Mouse (Mus musculus) mouse trophoblast stem cell (cell line): ENCODE data around the gene Fbxl8.
"Not testable (repeated sequence)": the region's sequence is repeated elsewhere in the genome, so short reads cannot be mapped to it uniquely, and the experiment has no call there.

Experiments
- in situ Hi-C, 2 experiments: fragments of 300-500 bp; cut with MseI, MboI; formaldehyde crosslinking; loops; 2 replicates in 1 of 2; 3 replicates in 1 of 2; pipeline ENCODE4 v1.15.1; 2025

Fbxl8 gene

GRCm38 (mm10) chr8:105264024-105264982 is at the start of gene Fbxl8, which contains the start of gene Tradd:
Gene Fbxl8 (plus strand): TSS chr8:105264648.
Gene Tradd (minus strand): TSS chr8:105264609.
- in situ Hi-C loops: no loop called here

- in situ Hi-C loops: no loop called here
Measured at GRCm38 (mm10) chr8:105217926-105218522, 46.4 kb upstream of the Fbxl8 start.

- in situ Hi-C loops: loop anchor here in 1 of 2 experiments (10.0 kb wide), 1 partner anchor 99 kb away; no protein-coding TSS in a partner anchor
Measured at GRCm38 (mm10) chr8:105223850-105224249, 40.6 kb upstream of the Fbxl8 start.

- in situ Hi-C loops: loop anchor here in 1 of 2 experiments (10.0 kb wide), 1 partner anchor 100 kb away; no protein-coding TSS in a partner anchor
Measured at GRCm38 (mm10) chr8:105224413-105225271, 39.8 kb upstream of the Fbxl8 start, which contains the start of gene D230025D16Rik. Gene D230025D16Rik (plus strand): TSS chr8:105225145.

- in situ Hi-C loops: loop anchor here in 1 of 2 experiments (10.0 kb wide), 1 partner anchor 100 kb away; no protein-coding TSS in a partner anchor
Measured at GRCm38 (mm10) chr8:105225272-105225593, 39.2 kb upstream of the Fbxl8 start.

GRCm38 (mm10) chr8:105225917-105226316 is 38.5 kb upstream of the Fbxl8 start:
- in situ Hi-C loops: loop anchor here in 1 of 2 experiments (10.0 kb wide), 1 partner anchor 101 kb away; no protein-coding TSS in a partner anchor

- in situ Hi-C loops: no loop called here
Measured at GRCm38 (mm10) chr8:105231503-105232320, 32.7 kb upstream of the Fbxl8 start.

GRCm38 (mm10) chr8:105232321-105232693 is 32.1 kb upstream of the Fbxl8 start:
- in situ Hi-C loops: not testable (repeated sequence)

- in situ Hi-C loops: no loop called here
Measured at GRCm38 (mm10) chr8:105233126-105233935, 31.1 kb upstream of the Fbxl8 start.

GRCm38 (mm10) chr8:105235206-105235605 is 29.2 kb upstream of the Fbxl8 start:
- in situ Hi-C loops: no loop called here

- in situ Hi-C loops: no loop called here
Measured at GRCm38 (mm10) chr8:105237442-105238142, 26.9 kb upstream of the Fbxl8 start.

- in situ Hi-C loops: no loop called here
Measured at GRCm38 (mm10) chr8:105241016-105241415, 23.4 kb upstream of the Fbxl8 start.

GRCm38 (mm10) chr8:105251954-105252353 is 12.5 kb upstream of the Fbxl8 start:
- in situ Hi-C loops: no loop called here

GRCm38 (mm10) chr8:105252680-105253537 is 11.5 kb upstream of the Fbxl8 start:
- in situ Hi-C loops: no loop called here

GRCm38 (mm10) chr8:105253766-105254151 is 10.7 kb upstream of the Fbxl8 start:
- in situ Hi-C loops: no loop called here

GRCm38 (mm10) chr8:105254152-105254965 is 10.1 kb upstream of the Fbxl8 start:
- in situ Hi-C loops: no loop called here

- in situ Hi-C loops: no loop called here
Measured at GRCm38 (mm10) chr8:105254966-105255350, 9.5 kb upstream of the Fbxl8 start, which contains the start of gene B3gnt9. Gene B3gnt9 (minus strand): TSS chr8:105255153.
